Mouse (Mus musculus): ENCODE data around the gene Uba3.
A peak's percentile ranks its signal among the peaks of the same experiment; 100 is the strongest.

The Uba3 gene

GRCm38 (mm10) chr6:97210191-97210961 is 4.9 kb upstream of the Uba3 start, which contains the start of gene Arl6ip5:
Gene Arl6ip5, plus strand, starts transcription at chr6:97210689.
- DNase-seq: peak; percentile 78

DNA sequence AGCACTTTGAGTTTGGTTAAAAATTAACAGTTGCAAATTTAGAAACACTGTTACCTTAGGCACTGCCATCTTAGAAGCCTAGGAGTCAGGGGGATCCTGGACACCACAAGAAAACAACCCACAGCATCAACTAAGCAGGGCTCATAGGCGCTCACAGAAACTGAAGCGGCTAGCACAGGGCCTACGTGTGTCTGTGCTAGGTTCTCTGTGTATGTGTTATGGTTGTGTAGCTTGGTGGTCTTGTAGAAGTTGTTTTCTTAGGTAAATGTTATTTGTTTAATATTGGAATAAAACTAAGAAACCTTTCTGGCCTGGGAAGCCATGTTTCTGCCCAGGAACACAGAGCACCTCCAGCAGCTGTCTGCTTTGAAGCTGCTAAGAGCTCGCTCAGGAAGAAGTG is 4.3 kb upstream of the Uba3 start:
- no peak for DNase-seq

DNA sequence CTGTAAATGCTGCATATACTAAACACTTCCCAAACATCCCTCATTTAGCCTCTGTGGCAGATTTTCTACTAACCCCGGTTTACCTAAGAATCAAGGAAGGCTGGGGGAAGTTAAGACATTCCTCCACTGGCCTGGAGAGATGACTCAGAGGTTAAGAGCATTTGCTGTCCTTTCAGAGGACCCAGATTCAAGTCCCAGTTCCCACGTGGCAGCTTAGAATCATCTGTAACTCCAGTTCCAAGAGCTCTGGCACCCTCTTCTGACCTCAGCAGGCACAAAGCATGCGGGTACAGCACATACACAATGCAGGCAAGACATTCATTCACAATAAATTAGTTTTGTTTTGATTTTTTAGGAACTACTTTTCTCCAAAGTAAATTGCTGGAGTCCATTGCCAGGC is 3.8 kb upstream of the Uba3 start:
- no peak for DNase-seq

GRCm38 (mm10) chr6:97208406-97208805 is 3.0 kb upstream of the Uba3 start:
- no peak for DNase-seq

- DNase-seq: no peak
These were observed 1.6 kb upstream of the Uba3 start for GRCm38 (mm10) chr6:97207085-97207484.

GRCm38 (mm10) chr6:97204952-97205351 is 495 bp downstream of the Uba3 start:
- DNase-seq: peak; percentile 54

- no peak for DNase-seq
These were observed 1.1 kb downstream of the Uba3 start for GRCm38 (mm10) chr6:97204252-97204869.

DNA sequence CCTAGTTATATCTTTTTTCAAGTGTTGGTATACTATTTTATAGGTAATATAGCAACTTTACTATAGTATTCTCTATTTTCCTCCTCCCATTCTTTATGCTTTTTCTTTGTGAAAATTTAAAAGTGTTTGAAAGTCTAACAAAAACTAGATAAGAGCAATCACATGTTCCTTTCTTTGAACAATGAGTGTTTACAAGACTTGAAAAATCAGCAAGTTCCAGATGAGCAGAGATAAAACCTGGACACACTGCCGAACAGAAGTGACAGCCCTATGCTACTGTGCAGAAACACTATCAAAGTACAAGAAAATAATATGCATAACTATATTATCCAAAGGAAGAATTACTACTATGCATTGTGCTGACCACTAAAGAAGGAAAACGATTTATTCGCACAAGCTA is 3.0 kb downstream of the Uba3 start:
- DNase-seq: no peak

GRCm38 (mm10) chr6:97200437-97200836 is 5.0 kb downstream of the Uba3 start:
- no peak for DNase-seq

DNA sequence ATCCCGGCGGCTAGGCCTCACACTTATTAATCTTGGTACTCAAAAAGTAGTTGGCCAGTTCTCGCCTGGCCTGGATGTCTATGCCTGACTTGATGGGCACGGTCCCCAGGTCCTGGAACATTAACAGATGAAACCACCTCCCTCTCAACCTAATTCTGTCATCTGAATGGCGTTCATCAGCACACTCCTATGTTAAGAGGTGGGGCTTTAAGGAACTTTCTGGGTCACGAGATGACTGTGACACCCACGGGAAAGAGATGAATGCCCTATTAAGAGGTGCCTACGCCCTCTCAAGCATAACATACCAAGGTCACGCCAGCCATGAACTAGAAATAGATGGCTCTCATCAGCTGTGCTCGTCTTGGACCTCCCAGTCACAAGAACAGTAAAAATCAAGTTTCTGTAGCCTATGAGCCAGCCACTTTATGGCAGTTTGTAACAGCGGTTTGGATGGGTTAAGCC is 26.0 kb downstream of the Uba3 start:
- no peak for DNase-seq

DNA sequence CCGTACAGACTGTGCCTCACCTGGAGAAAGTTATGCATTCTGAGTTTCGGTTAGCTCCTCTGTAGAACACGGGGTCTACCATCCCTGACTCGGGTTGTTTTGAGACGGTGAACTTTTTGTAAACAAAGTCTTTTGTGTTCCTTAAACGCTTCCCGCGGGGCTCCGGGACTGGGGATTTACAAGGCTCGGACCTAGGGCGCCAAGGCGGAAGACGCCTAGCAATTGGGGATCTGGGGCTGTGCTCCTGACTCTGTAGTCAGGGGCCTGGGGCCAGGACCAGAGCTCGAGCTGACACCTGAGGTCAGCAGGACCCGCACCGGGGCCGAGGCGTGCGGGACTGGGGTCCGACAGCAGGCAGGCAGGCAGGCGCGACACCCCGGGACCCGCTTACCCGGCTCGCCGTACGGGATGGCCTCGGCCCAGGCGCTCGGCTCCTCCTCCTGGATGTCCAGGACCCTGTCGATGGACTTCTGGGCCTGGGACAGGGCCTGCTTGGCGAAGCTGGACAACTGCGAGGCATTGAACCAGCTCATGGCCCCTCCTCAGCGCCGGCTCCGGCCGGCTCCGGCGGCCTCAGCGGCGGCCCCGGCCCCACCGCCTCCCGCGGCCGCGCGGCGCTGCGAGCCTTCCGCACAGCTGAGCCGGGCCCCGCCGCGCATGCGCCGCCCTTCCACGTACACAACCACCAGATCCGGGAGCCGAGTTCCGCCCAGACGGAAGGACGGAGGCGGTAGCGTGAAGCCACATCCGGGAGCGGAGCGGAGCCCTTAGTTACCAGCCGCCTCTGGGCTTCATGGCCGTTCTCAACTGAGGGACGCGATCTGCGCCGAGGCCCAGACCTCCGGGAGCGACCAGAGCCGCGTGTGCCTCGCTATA is 26.7 kb downstream of the Uba3 start, which contains the start of gene Tmf1:
TSS of gene Tmf1 (minus strand) at position 632 of the 876 bp plus-strand sequence.
- peak; percentile 94 for DNase-seq

- no peak for DNase-seq
These were observed 29.7 kb downstream of the Uba3 start for GRCm38 (mm10) chr6:97175716-97176115.

- DNase-seq: no peak
These were observed 55.3 kb downstream of the Uba3 start for GRCm38 (mm10) chr6:97150156-97150555.

- no peak for DNase-seq
These were observed 55.7 kb downstream of the Uba3 start for GRCm38 (mm10) chr6:97149721-97150120.

- peak; percentile 69 for DNase-seq
These were observed 56.8 kb downstream of the Uba3 start, which contains the start of gene Eogt for GRCm38 (mm10) chr6:97148383-97149251. Gene Eogt, minus strand, starts transcription at chr6:97149182.

DNA sequence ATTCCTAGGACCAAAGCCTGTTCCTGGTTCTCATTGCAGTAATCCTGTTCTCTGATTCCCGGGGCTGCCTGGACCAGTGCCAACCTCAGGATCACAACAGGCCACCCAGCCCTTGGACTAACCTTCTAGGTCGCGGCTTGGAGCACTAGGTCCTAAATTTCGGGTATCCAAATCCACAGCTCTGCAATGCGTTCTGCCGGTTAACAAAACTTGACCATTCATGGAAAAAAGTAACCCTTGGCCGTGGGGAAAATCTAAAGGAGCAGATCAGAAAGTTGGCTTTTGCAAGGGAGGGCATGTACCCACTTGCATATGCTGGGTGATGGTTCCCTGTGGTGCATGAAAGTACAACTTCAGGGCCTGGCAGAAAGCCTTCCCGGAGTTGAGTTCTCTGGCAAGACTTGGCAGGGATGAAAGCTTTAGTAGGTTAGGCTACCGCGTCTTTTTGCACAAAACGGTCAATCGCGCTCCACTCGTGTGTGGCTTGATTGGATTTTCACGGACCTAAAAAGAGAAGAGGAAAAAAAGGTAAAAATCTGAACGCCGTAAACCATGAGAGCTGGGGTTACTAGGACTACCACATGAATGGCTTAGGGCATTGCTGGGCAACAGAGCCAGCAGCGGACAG is 57.6 kb downstream of the Uba3 start:
- DNase-seq: peak; percentile 43

DNA sequence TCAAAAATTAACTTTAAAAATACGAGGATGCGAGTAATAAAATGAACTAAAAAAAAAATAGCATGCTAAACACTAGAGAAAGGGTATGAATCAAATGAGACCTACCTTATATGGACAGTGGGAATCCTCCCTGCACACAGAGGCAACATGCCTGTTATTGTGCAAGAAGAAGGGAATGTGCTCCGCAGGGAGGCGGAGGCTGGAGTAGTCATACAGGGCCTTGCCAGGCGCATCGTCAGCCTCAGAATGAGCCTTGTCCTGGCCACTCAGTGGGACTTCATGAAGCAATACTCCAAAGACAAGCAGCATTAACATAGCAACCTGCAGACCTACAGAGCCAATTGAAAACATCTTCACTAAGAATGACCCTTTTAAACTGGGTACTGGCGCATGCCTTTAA is 60.3 kb downstream of the Uba3 start:
- no peak for DNase-seq

GRCm38 (mm10) chr6:97144359-97144758 is 61.1 kb downstream of the Uba3 start:
- DNase-seq: no peak

DNA sequence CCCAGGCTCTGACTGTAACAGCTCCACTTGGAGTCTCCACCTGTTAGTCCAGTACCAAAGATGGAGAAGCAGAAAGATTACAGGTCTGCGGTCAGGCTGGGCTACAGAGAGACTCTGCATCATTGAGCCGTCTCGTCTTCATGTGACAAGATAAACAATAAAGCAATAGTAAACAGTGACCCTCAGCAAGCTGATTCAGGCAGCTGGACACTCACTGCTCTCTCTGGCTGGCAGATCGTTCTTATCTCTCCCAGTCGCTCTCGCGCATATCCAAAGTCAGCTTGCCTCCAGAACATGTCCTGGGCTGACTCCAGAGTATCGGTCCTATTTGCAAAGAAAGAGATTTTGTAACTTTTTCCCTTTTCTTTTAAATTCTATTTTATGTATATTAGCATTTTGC is 62.8 kb downstream of the Uba3 start:
- DNase-seq: no peak

- no peak for DNase-seq
These were observed 63.6 kb downstream of the Uba3 start for GRCm38 (mm10) chr6:97141811-97142210.
